Mouse (Mus musculus) stomach, postnatal 0 days (tissue): Measurements from ENCODE around the gene Vps45.

ENCODE experiments used
- CTCF ChIP-seq: IDR thresholded peaks from 2 replicates; pipeline ENCODE4 v1.5.1; 2016; ENCODE audit warnings: antibody characterized with exemption, low read depth, mild to moderate bottlenecking, moderate library complexity
- EP300 ChIP-seq: optimal IDR thresholded peaks from 2 replicates; pipeline ENCODE3; 2016; ENCODE audit warnings: antibody characterized with exemption

- no peak for TF ChIP-seq CTCF
- TF ChIP-seq EP300 = no peak
Measured at GRCm38 (mm10) chr3:95953522-95953921, 104.7 kb downstream of the Vps45 start.
